ENCODE assay signal across 7 mouse cellular contexts in the genomic region with DNA sequence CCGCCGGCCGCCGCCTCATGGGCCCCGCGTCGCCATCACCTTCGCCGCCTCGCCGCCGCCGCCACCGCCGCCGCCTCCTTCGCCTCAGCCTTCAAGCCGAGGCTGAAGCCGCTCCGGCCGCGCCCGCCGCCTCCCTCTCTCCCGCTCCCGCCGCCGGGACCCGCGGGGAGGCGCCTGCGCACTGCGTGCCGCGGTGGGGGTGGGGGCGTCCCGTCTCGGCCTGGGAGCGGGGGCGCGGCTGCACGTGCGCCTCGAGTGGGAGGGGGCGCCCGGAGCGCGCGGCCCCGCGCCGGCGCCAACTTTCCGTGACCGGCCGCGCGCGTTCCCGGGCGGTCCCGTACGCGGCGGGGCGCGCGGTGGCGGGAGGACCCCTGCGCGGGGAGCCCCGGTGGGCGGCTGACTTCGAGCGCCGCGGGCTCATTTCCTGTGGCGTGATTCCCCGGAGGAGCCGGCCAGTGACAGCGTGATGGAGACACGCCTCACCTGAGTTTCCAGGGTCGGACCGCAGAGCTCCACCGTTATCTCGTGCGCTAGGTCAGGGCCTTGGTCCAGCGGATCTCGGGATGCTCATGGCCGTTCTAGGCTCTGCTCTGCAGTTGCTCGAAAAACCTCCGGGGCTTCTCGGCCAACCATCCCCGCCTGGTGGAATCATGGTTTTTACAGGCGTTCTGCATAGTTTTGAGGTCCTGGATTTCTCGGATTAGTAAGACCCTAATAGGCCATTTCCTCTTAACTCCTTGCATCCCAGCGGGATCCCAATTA. TPM values are rescaled to one million over a fixed set of nuclear protein-coding genes. Genes with fewer than 3 reads are reported as not detected.
DNase-seq lines count a peak whose midpoint lies in the region; ATAC-seq and TF ChIP-seq lines count a peak whose summit lies in the region.

A gene (minus strand): TSS at position 680 of the 762 bp plus-strand sequence.

- peak within 1 kb of the TSS; percentile 83 for H3K4me2 ChIP-seq in hindbrain, embryonic 11.5 days (replicated peaks; ENCODE audit: low read depth, low read length)
- H3K4me2 ChIP-seq in midbrain, embryonic 12.5 days (replicated peaks), result peak within 1 kb of the TSS; percentile 64

- H3K9ac ChIP-seq in hindbrain, embryonic 11.5 days (ENCODE audit: low read depth, low read length), result peak within 1 kb of the TSS; percentile 99
- H3K9ac ChIP-seq in midbrain, embryonic 12.5 days (replicated peaks), result peak within 1 kb of the TSS; percentile 97

- peaks cover 3% of the 10 kb centered on the region; the same call in 1 of the 2 replicates for H3K27me3 ChIP-seq in cerebellum, adult 2 months (ENCODE audit: control insufficient read depth, insufficient read depth, low read length)
- H3K27me3 ChIP-seq in hindbrain, embryonic 11.5 days (ENCODE audit: control insufficient read depth, insufficient read depth, low read length), result no peaks in the 10 kb centered on the region; the same call in 1 of the 2 replicates
- H3K27me3 ChIP-seq in midbrain, embryonic 12.5 days, result peaks cover 14% of the 10 kb centered on the region
- H3K27me3 ChIP-seq in testis, adult 2 months (ENCODE audit: control insufficient read depth, insufficient read depth, low read length), result no peaks in the 10 kb centered on the region

- no peaks in the 10 kb centered on the region for H3K4me1 ChIP-seq in cerebellum, adult 2 months (ENCODE audit: control insufficient read depth, insufficient read depth, low read length)
- H3K4me1 ChIP-seq in hindbrain, embryonic 11.5 days (replicated peaks; ENCODE audit: control insufficient read depth, insufficient read depth, low read length), result peaks cover 3% of the 10 kb centered on the region
- peaks cover 31% of the 10 kb centered on the region for H3K4me1 ChIP-seq in midbrain, embryonic 12.5 days
- peaks cover 14% of the 10 kb centered on the region for H3K4me1 ChIP-seq in testis, adult 2 months (ENCODE audit: control insufficient read depth, insufficient read depth, low read length)

- TF ChIP-seq POLR2A in cerebellum, adult 2 months (IDR thresholded peaks at IDR 0.05; ENCODE audit: borderline replicate concordance, insufficient read depth, low read length), result no peak
- TF ChIP-seq POLR2A in testis, adult 2 months (IDR thresholded peaks at IDR 0.05; ENCODE audit: control insufficient read depth, low read depth, low read length), result peak; percentile 71

- no peak for TF ChIP-seq CTCF in cerebellum, adult 2 months (IDR thresholded peaks at IDR 0.05; ENCODE audit: borderline replicate concordance, insufficient read depth, low read depth, low read length)
- TF ChIP-seq CTCF in testis, adult 2 months (IDR thresholded peaks at IDR 0.05; ENCODE audit: control insufficient read depth, insufficient read depth, insufficient replicate concordance, low read depth, low read length), result no peak

- H3K27ac ChIP-seq in cerebellum, adult 2 months (ENCODE audit: insufficient read depth, low read length), result no peak within 1 kb of the TSS
- H3K27ac ChIP-seq in hindbrain, embryonic 11.5 days (ENCODE audit: low read depth, low read length), result peak within 1 kb of the TSS; percentile 96
- H3K27ac ChIP-seq in midbrain, embryonic 12.5 days (replicated peaks), result peak within 1 kb of the TSS; percentile 94
- H3K27ac ChIP-seq in testis, adult 2 months (ENCODE audit: control insufficient read depth, insufficient read depth, low read depth, low read length), result peak within 1 kb of the TSS; percentile 84

- ATAC-seq in hindbrain, embryonic 11.5 days (ENCODE audit: low FRiP score), result peak; percentile 87
- ATAC-seq in midbrain, embryonic 12.5 days (ENCODE audit: low FRiP score, low read depth), result peak; percentile 92

- peak within 1 kb of the TSS; percentile 60 for H3K4me3 ChIP-seq in cerebellum, adult 2 months (replicated peaks; ENCODE audit: insufficient read depth, low read depth, low read length)
- H3K4me3 ChIP-seq in hindbrain, embryonic 11.5 days (ENCODE audit: low read depth, low read length), result peak within 1 kb of the TSS; percentile 87
- H3K4me3 ChIP-seq in midbrain, embryonic 12.5 days, result peak within 1 kb of the TSS; percentile 95
- H3K4me3 ChIP-seq in testis, adult 2 months (ENCODE audit: control insufficient read depth, low read depth, low read length), result peak within 1 kb of the TSS; percentile 83

- under 1% methylated on average over 89 of the region's 97 CpGs for whole genome bisulfite sequencing in cerebellum, adult 2 months
- WGBS in hindbrain, embryonic 11.5 days, result under 1% methylated on average over 49 of the region's 97 CpGs
- WGBS in midbrain, embryonic 12.5 days, result under 1% methylated on average over 64 of the region's 97 CpGs

- H3K9me3 ChIP-seq in hindbrain, embryonic 11.5 days (ENCODE audit: control insufficient read depth, low read length), result no peaks in the 10 kb centered on the region
- H3K9me3 ChIP-seq in midbrain, embryonic 12.5 days, result no peaks in the 10 kb centered on the region

- intact Hi-C loops in left cerebral cortex, postnatal 36 days (cut with DNase I), result loop anchor here (5.0 kb wide), 1 partner anchor 42 kb away; no protein-coding TSS in a partner anchor

- no peaks in the 10 kb centered on the region for H3K36me3 ChIP-seq in hindbrain, embryonic 11.5 days (ENCODE audit: control insufficient read depth, insufficient read depth, low read length)
- H3K36me3 ChIP-seq in midbrain, embryonic 12.5 days, result no peaks in the 10 kb centered on the region
- no peaks in the 10 kb centered on the region for H3K36me3 ChIP-seq in testis, adult 2 months (ENCODE audit: control insufficient read depth, insufficient read depth, low read length)

- DNase-seq in ZHBTc4 (ENCODE audit: low read depth, low spot score), result peak; percentile 96
- peak; percentile 52 to 63 for DNase-seq in cerebellum, adult 2 months
- peak; percentile 89 for DNase-seq in forelimb bud, embryonic 11.5 days (ENCODE audit: low read depth, low spot score)
- peak; percentile 80 for DNase-seq in hindbrain, embryonic 11.5 days (ENCODE audit: low spot score)
- peak; percentile 32 to 48 for DNase-seq in left cerebral cortex, postnatal 36 days (ENCODE audit: low spot score in 2 of 2)

RNA-seq across cellular contexts. Expression of the gene that starts here (rescaled TPM):
- polyA plus RNA-seq in cerebellum, adult 2 months (2012; rRNA removed), result 6.4 and 7.9 TPM in 2 replicates
- 78.5 and 82.8 TPM in 2 replicates for polyA plus RNA-seq in hindbrain, embryonic 11.5 days (2014; fragmentation: Nextera tagmentation; extraction: Ambion mirVana)
- total RNA-seq in left cerebral cortex, postnatal 36 days (2021), result 1 to 10 TPM; 6.0 to 7.5 TPM
- polyA plus RNA-seq in midbrain, embryonic 12.5 days (2016; fragmentation: Nextera tagmentation; extraction: Ambion mirVana), result 79.0 and 87.1 TPM in 2 replicates
- polyA plus RNA-seq in testis, adult 2 months (2012; rRNA removed), result 9.9 and 10.1 TPM in 2 replicates

Comparison
In these comparisons a context has a peak if more than half of its experiments do, and no peak if none do; other contexts are left out.
1. DNase-seq: peak in every context shown above with its lines; median percentile 96 in ZHBTc4; 89 in forelimb bud, embryonic 11.5 days; 80 in hindbrain, embryonic 11.5 days; 58 in cerebellum, adult 2 months; 40 in left cerebral cortex, postnatal 36 days.